Mouse (Mus musculus) midbrain, embryonic 11.5 days (tissue): ENCODE measurements around the gene Cyp4a12a. TPM values are rescaled to one million over a fixed set of nuclear protein-coding genes. Genes with fewer than 3 reads are reported as not detected.

ENCODE experiments used
- polyA plus RNA-seq: library from polyadenylated mRNA; unstranded; fragments of >200 nt; fragmentation: Nextera tagmentation; extraction: Ambion mirVana; gene quantifications from 2 replicates; pipeline ENCODE4 v1.2.1, GENCODE M21; 2014

Gene Cyp4a12a
- polyA plus RNA-seq, 1 experiment from 2014 or later, result not detected

Other genes starting within 250 kb of the Cyp4a12a start
- 18.4 and 19.8 TPM in 2 replicates for gene Tal1, start 242.6 kb upstream of the Cyp4a12a start, polyA plus RNA-seq
- gene Pdzk1ip1, start 210.3 kb upstream of the Cyp4a12a start, polyA plus RNA-seq, result 14.6 and 16.6 TPM in 2 replicates
- gene Cyp4x1, start 164.8 kb upstream of the Cyp4a12a start, polyA plus RNA-seq, result 0.90 and 1.4 TPM in 2 replicates
- not detected in 2 replicates for gene Cyp4a29, start 57.0 kb upstream of the Cyp4a12a start, polyA plus RNA-seq
- not detected in 2 replicates for gene Cyp4a12b, start 112.6 kb downstream of the Cyp4a12a start, polyA plus RNA-seq
- gene Cyp4a30b, start 153.6 kb downstream of the Cyp4a12a start, polyA plus RNA-seq, result not detected in 2 replicates
- not detected in 2 replicates for gene Cyp4a14, start 197.1 kb downstream of the Cyp4a12a start, polyA plus RNA-seq
- gene Cyp4a10, start 219.2 kb downstream of the Cyp4a12a start, polyA plus RNA-seq, result not detected in 2 replicates